In the genomic region with DNA sequence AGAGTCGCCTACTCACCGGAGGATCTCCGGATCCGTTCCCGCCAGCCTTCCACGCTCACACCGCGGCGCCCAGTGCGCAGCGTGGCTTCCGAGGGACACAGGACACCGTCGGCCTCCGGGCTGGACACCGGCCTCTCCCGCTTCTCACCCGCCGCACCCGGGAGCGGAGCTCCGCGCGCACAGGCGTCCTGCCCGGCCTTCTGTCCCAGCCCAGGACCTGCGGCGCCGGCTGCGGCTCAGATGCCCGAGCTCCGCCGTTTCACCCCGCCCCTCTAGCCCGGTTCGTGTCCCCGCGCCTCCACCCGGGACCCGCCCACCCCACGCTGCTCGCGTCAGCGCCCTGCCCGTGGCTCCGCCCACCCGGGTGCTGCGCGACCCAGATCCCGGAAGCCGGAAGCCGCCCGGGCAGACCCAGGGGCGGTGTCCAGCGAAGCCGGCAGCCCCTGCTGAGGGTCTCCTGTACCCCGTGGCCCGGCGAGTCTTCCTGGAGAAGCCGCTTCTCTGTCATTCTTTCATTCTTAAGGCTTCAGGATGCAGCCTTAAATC, we compare ENCODE assay signal across 7 mouse cellular contexts. TPM values are rescaled to one million over a fixed set of nuclear protein-coding genes. Genes with fewer than 3 reads are reported as not detected.
A peak's percentile ranks its signal among the peaks of the same experiment; 100 is the strongest.
DNase-seq lines count a peak whose midpoint lies in the region; ATAC-seq lines count a peak whose summit lies in the region.

Gene Zfp69 (minus strand): TSS at position 272 of the 546 bp plus-strand sequence.

- intact Hi-C loops in gastrocnemius, postnatal 36 days (cut with DNase I), result loop anchor here (1.0 kb wide), 1 partner anchor 27 kb away; no protein-coding TSS in a partner anchor

- peak within 1 kb of the TSS; percentile 71 for H3K4me2 ChIP-seq in intestine, embryonic 16.5 days (ENCODE audit: low read depth, low read length)
- peak within 1 kb of the TSS; percentile 78 for H3K4me2 ChIP-seq in midbrain, embryonic 12.5 days (replicated peaks)

- no peaks in the 10 kb centered on the region for H3K27me3 ChIP-seq in intestine, embryonic 16.5 days (replicated peaks; ENCODE audit: control insufficient read depth, insufficient read depth, low read length)
- H3K27me3 ChIP-seq in limb, embryonic 10.5 days (ENCODE audit: low read depth, poor library complexity, severe bottlenecking), result no peaks in the 10 kb centered on the region
- H3K27me3 ChIP-seq in midbrain, embryonic 12.5 days, result no peaks in the 10 kb centered on the region

- H3K27ac ChIP-seq in intestine, embryonic 16.5 days (ENCODE audit: low read length), result peak within 1 kb of the TSS; percentile 82
- H3K27ac ChIP-seq in limb, embryonic 10.5 days, result peak within 1 kb of the TSS; percentile 94
- H3K27ac ChIP-seq in midbrain, embryonic 12.5 days (replicated peaks), result peak within 1 kb of the TSS; percentile 80

- 0% methylated on average over 48 of the region's 60 CpGs for WGBS in intestine, embryonic 16.5 days
- under 1% methylated on average over 60 of the region's 60 CpGs for WGBS in limb, embryonic 10.5 days
- under 1% methylated on average over 50 of the region's 60 CpGs for WGBS in midbrain, embryonic 12.5 days

- 0 out of 2 replicates have a peak, but pooled peaks cover 3% of the 10 kb centered on the region for H3K4me1 ChIP-seq in intestine, embryonic 16.5 days (ENCODE audit: control insufficient read depth, insufficient read depth, low read length)
- peaks cover 21% of the 10 kb centered on the region for H3K4me1 ChIP-seq in limb, embryonic 10.5 days
- peaks cover 11% of the 10 kb centered on the region for H3K4me1 ChIP-seq in midbrain, embryonic 12.5 days

- H3K4me3 ChIP-seq in intestine, embryonic 16.5 days (ENCODE audit: low read length), result peak within 1 kb of the TSS; percentile 81
- H3K4me3 ChIP-seq in limb, embryonic 10.5 days, result peak within 1 kb of the TSS; percentile 94
- peak within 1 kb of the TSS; percentile 81 for H3K4me3 ChIP-seq in midbrain, embryonic 12.5 days

- H3K9ac ChIP-seq in intestine, embryonic 16.5 days (ENCODE audit: low read depth, low read length), result peak within 1 kb of the TSS; percentile 88
- H3K9ac ChIP-seq in midbrain, embryonic 12.5 days (replicated peaks), result peak within 1 kb of the TSS; percentile 74

- ATAC-seq in intestine, embryonic 16.5 days, result peak; percentile 99
- ATAC-seq in midbrain, embryonic 12.5 days (ENCODE audit: low FRiP score, low read depth), result peak; percentile 97

- H3K9me3 ChIP-seq in intestine, embryonic 16.5 days (ENCODE audit: control insufficient read depth, low read length), result no peaks in the 10 kb centered on the region
- no peaks in the 10 kb centered on the region for H3K9me3 ChIP-seq in limb, embryonic 10.5 days (replicated peaks)
- H3K9me3 ChIP-seq in midbrain, embryonic 12.5 days, result no peaks in the 10 kb centered on the region

- DNase-seq in adrenal gland, postnatal 10 days, result peak; percentile 97
- peak; percentile 87 for DNase-seq in embryo, embryonic 11.5 days (ENCODE audit: low read depth, low spot score)
- peak; percentile 81 to 88 for DNase-seq in gastrocnemius, postnatal 36 days
- peak; percentile 95 for DNase-seq in limb, embryonic 10.5 days (ENCODE audit: low spot score)
- peak; percentile 84 for DNase-seq in skeletal muscle tissue, adult 2 months (ENCODE audit: low read depth, low spot score)

- H3K36me3 ChIP-seq in intestine, embryonic 16.5 days (ENCODE audit: control insufficient read depth, insufficient read depth, low read length), result no peaks in the 10 kb centered on the region
- peaks cover 11% of the 10 kb centered on the region for H3K36me3 ChIP-seq in limb, embryonic 10.5 days
- H3K36me3 ChIP-seq in midbrain, embryonic 12.5 days, result 0 out of 2 replicates have a peak, but pooled peaks cover 5% of the 10 kb centered on the region

RNA-seq across cellular contexts. Expression of gene Zfp69, which starts in this region (rescaled TPM):
- 1 to 10 TPM; 3.5 to 3.6 TPM for total RNA-seq in adrenal gland, postnatal 10 days (2021)
- total RNA-seq in gastrocnemius, postnatal 36 days (2021), result under 1 TPM; 0.48 to 0.59 TPM
- polyA plus RNA-seq in intestine, embryonic 16.5 days (2015; fragmentation: Nextera tagmentation; extraction: Ambion mirVana), result 3.9 and 4.8 TPM in 2 replicates
- 11.5 and 11.9 TPM in 2 replicates for polyA plus RNA-seq in limb, embryonic 10.5 days (2016; fragmentation: Nextera tagmentation; extraction: Ambion mirVana)
- polyA plus RNA-seq in midbrain, embryonic 12.5 days (2016; fragmentation: Nextera tagmentation; extraction: Ambion mirVana), result 11.2 and 12.2 TPM in 2 replicates

Comparison
In these comparisons a context has a peak if more than half of its experiments do, and no peak if none do; other contexts are left out.
1. Peak in every context shown above with its lines: DNase-seq, ATAC-seq, H3K4me3 ChIP-seq and H3K27ac ChIP-seq.
2. Peak in DNase-seq in gastrocnemius, postnatal 36 days; RNA of the gene not detected or under 1 TPM.